Mouse (Mus musculus) bone marrow macrophage, adult 2 months (primary cell): ENCODE data around the gene Mdm2.

Source experiments
- CTCF ChIP-seq: IDR thresholded peaks from 2 replicates; pipeline ENCODE4 v1.5.1; 2012; ENCODE audit warnings: low read depth, mild to moderate bottlenecking, low read length, moderate library complexity
- POLR2A ChIP-seq: IDR thresholded peaks from 2 replicates; pipeline ENCODE4 v1.6.1; 2012; ENCODE audit warnings: mild to moderate bottlenecking, low read depth, low read length, borderline replicate concordance

- TF ChIP-seq CTCF (no peak), POLR2A (no peak)
Measured at GRCm38 (mm10) chr10:117685849-117686591, 24.5 kb downstream of the Mdm2 start.
